8 mouse cellular contexts compared by ENCODE assay signal in genomic region chr7:139978278-139978892, GRCm38 (mm10). TPM values are rescaled to one million over a fixed set of nuclear protein-coding genes. Genes with fewer than 3 reads are reported as not detected.
DNase-seq lines count a peak whose midpoint lies in the region; ATAC-seq lines count a peak whose summit lies in the region.

Gene 6430531B16Rik, minus strand, starts transcription at chr7:139978755.

- H3K27ac ChIP-seq in hindbrain, embryonic 15.5 days (replicated peaks): peak within 1 kb of the TSS; percentile 60

- peak within 1 kb of the TSS; percentile 20 for H3K9ac ChIP-seq in hindbrain, embryonic 15.5 days

- no peaks in the 10 kb centered on the region for H3K27me3 ChIP-seq in hindbrain, embryonic 15.5 days

- WGBS in hindbrain, embryonic 15.5 days: 2% methylated on average over 32 of the region's 32 CpGs

- peak; percentile 62 for ATAC-seq in common myeloid progenitor, adult 5-6 weeks (replicated peaks; ENCODE audit: low read depth, poor library complexity, severe bottlenecking)
- peak; percentile 97 for ATAC-seq in hindbrain, embryonic 15.5 days (ENCODE audit: low FRiP score, low read depth)

- H3K9me3 ChIP-seq in hindbrain, embryonic 15.5 days: no peaks in the 10 kb centered on the region

- peak; percentile 61 for DNase-seq in WW6 (ENCODE audit: low read depth, low spot score)
- peak; percentile 82 for DNase-seq in gastrocnemius, adult 18-20 months (ENCODE audit: low spot score)
- DNase-seq in layer of hippocampus, postnatal 25 days (ENCODE audit: extremely low spot score in 1 of 2, low spot score in 1 of 2): peak; percentile 77 to 78
- peak; percentile 86 for DNase-seq in lung, postnatal 10 days
- peak; percentile 87 for DNase-seq in ovary, postnatal 36 days (ENCODE audit: low spot score)
- peak; percentile 54 to 67 for DNase-seq in thymus, postnatal 10 days (ENCODE audit: low spot score in 2 of 2)

- peaks cover 13% of the 10 kb centered on the region for H3K4me1 ChIP-seq in hindbrain, embryonic 15.5 days (replicated peaks)

- H3K4me3 ChIP-seq in hindbrain, embryonic 15.5 days: peak within 1 kb of the TSS; percentile 44

- H3K4me2 ChIP-seq in hindbrain, embryonic 15.5 days: peak within 1 kb of the TSS; percentile 59

- no peaks in the 10 kb centered on the region for H3K36me3 ChIP-seq in hindbrain, embryonic 15.5 days

RNA-seq across cellular contexts. Expression of gene 6430531B16Rik, which starts in this region (rescaled TPM):
- total RNA-seq in common myeloid progenitor, adult 5-6 weeks (2017): 0.49 TPM in 1 of 2 replicates, not detected in the other
- total RNA-seq in gastrocnemius, adult 18-20 months (2021): not detected
- polyA plus RNA-seq in hindbrain, embryonic 15.5 days (2015; fragmentation: Nextera tagmentation; extraction: Ambion mirVana): 0.68 and 0.97 TPM in 2 replicates
- 1 to 10 TPM; 1.0 to 1.4 TPM for total RNA-seq in layer of hippocampus, postnatal 25 days (2021)

Comparison
In these comparisons a context has a peak if more than half of its experiments do, and no peak if none do; other contexts are left out.
1. Peak in every context shown above with its lines: DNase-seq, ATAC-seq, H3K4me3 ChIP-seq and H3K27ac ChIP-seq.
2. Peak in ATAC-seq in common myeloid progenitor, adult 5-6 weeks; RNA of the gene not detected or under 1 TPM.
3. Peak in DNase-seq in gastrocnemius, adult 18-20 months; RNA of the gene not detected or under 1 TPM.
4. Peak in ATAC-seq, H3K4me3 ChIP-seq, H3K27ac ChIP-seq, H3K9ac ChIP-seq and H3K4me2 ChIP-seq in hindbrain, embryonic 15.5 days; RNA of the gene not detected or under 1 TPM.